Mouse (Mus musculus) stomach, embryonic 14.5 days (tissue): ENCODE data around the gene Klhl23. TPM values are rescaled to one million over a fixed set of nuclear protein-coding genes. Genes with fewer than 3 reads are reported as not detected.

Source experiments
- ATAC-seq: fragments of 200-750 bp; cut with Nextera tagmentation; 2 replicates; pipeline ENCODE4 v1.8.0; 2017; ENCODE audit warnings: low read depth, moderate TSS enrichment; ENCODE audit not compliant: insufficient number of reproducible peaks, insufficient read depth, low FRiP score
- H3K27ac ChIP-seq: fragments of 300-500 bp; sonication (generic); 2 replicates; pipeline ENCODE4 v1.5.1; 2014; ENCODE audit warnings: mild to moderate bottlenecking, low read length, moderate library complexity, mixed read lengths
- H3K27me3 ChIP-seq: fragments of 300-500 bp; sonication (generic); 2 replicates; pipeline ENCODE4 v1.6.1; 2014; ENCODE audit warnings: low read length, control low read depth, mixed read lengths; ENCODE audit not compliant: control insufficient read depth, insufficient read depth
- H3K36me3 ChIP-seq: fragments of 300-500 bp; sonication (generic); 2 replicates; pipeline ENCODE4 v1.6.1; 2014; ENCODE audit warnings: mild to moderate bottlenecking, control low read depth, low read length, moderate library complexity, mixed read lengths; ENCODE audit not compliant: control insufficient read depth, insufficient read depth
- H3K4me1 ChIP-seq: fragments of 300-500 bp; sonication (generic); 2 replicates; pipeline ENCODE4 v1.6.1; 2014; ENCODE audit warnings: low read length, control low read depth, mixed read lengths; ENCODE audit not compliant: control insufficient read depth, insufficient read depth
- H3K4me2 ChIP-seq: fragments of 300-500 bp; sonication (generic); replicated peaks from 2 replicates; pipeline ENCODE4 v1.6.1; 2014; ENCODE audit warnings: low read depth, low read length, control low read depth
- H3K4me3 ChIP-seq: fragments of 300-500 bp; sonication (generic); 2 replicates; pipeline ENCODE4 v1.5.1; 2014; ENCODE audit warnings: low read depth, low read length, control low read depth
- H3K9ac ChIP-seq: fragments of 300-500 bp; sonication (generic); replicated peaks from 2 replicates; pipeline ENCODE4 v1.6.1; 2014; ENCODE audit warnings: low read depth, mild to moderate bottlenecking, control low read depth, low read length, moderate library complexity, mixed read lengths
- H3K9me3 ChIP-seq: fragments of 300-500 bp; sonication (generic); 2 replicates; pipeline ENCODE4 v1.6.1; 2016; ENCODE audit warnings: low read depth, low read length, control low read depth; ENCODE audit not compliant: control insufficient read depth
- WGBS: fragments of 180-500 bp; shearing (Covaris S2); extraction: QIAGEN DNeasy Blood & Tissue Kit; methylation state at CpG from one replicate; pipeline ENCODE4 v1.1.7; 2014; 5-methylcytosine and 5-hydroxymethylcytosine counted together
- polyA plus RNA-seq: library from polyadenylated mRNA; unstranded; fragments of >200 nt; fragmentation: Nextera tagmentation; extraction: Ambion mirVana; gene quantifications from 2 replicates; pipeline ENCODE4 v1.2.1, GENCODE M21; 2014

Klhl23 gene
- polyA plus RNA-seq, 1 experiment from 2014 or later: 42.8 TPM

DNA sequence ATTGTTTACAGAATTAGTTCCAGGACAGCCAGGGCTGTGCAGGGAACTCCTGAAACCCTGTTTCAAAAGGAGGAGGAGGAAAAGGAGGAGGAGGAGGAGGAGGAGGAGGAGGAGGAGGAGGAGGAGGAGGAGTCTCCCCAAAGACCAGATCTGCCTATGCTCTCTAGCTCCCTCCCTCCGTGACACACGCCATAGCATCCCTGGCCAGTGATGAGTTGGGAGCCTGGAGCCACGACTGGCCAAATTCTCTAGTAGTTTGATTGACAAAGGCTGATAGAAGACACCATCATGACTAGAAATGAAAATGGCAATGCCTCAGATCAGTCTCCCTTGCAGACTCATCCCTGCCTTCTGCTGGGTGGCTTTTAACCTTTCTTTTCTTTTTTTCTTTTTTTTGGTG lies 16.3 kb downstream of the Klhl23 start:
- Histone ChIP-seq H3K4me3 (no peak overlapping the region), H3K4me2 (no peak overlapping the region), H3K27ac (no peak overlapping the region), H3K9ac (no peak overlapping the region), H3K36me3 (peaks cover 23% of the 10 kb centered on the region), H3K4me1 (no peaks in the 10 kb centered on the region), H3K9me3 (no peaks in the 10 kb centered on the region), H3K27me3 (no peaks in the 10 kb centered on the region)
- 47% methylated on average over 3 of the region's 3 CpGs for WGBS
- ATAC-seq: no peak

DNA sequence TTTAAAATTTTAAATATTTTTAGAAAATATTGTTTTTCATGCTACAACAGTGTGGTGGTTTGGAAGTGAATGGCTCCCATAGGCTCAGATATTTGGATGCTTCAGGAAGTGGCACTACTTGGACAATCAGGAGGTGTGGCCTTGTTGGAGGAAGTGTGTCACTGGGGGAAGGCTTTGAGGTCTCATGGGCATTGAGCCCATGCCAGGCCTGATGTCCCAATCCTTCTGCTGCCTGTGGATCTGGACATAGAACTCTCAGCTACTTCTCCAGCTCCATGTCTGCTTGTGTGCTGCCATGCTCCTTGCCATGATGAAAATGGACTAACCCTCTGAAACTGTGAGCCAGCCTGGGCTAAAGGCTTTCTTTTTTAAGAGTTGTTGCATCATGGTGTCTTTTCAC lies 17.0 kb downstream of the Klhl23 start:
- no peak for ATAC-seq
- H3K36me3 ChIP-seq: peaks cover 17% of the 10 kb centered on the region
- no peak overlapping the region for H3K4me2 ChIP-seq

DNA sequence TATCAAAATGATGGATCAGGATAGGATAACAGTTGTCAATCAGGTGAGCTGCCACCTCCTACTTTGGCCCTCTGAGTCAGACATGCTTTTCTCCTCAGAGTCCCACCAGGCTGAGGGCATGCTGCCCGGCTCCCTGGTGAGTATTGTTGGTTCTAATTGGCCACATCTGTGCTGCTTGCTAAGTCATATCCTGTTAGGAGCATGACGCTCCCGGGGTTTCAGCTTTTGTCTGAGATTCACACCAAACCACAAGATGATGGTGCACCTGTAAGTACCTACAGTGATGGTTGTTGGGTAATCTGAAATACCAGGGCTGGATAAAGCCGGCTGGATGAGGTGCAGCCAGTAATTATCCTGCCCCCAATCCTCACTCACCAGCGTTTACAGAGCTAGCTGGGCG lies 18.5 kb downstream of the Klhl23 start:
- H3K4me3 ChIP-seq: no peak overlapping the region
- H3K4me2 ChIP-seq: no peak overlapping the region
- peaks cover 9% of the 10 kb centered on the region for H3K36me3 ChIP-seq
- H3K4me1 ChIP-seq: no peaks in the 10 kb centered on the region
- 37% methylated on average over 6 of the region's 6 CpGs for WGBS
- no peaks in the 10 kb centered on the region for H3K27me3 ChIP-seq
- H3K9ac ChIP-seq: no peak overlapping the region
- H3K9me3 ChIP-seq: no peaks in the 10 kb centered on the region
- no peak overlapping the region for H3K27ac ChIP-seq
- no peak for ATAC-seq

More for the DNA sequence above, 17.0 kb downstream of the Klhl23 start:
- Histone ChIP-seq H3K27me3 (no peaks in the 10 kb centered on the region), H3K9me3 (no peaks in the 10 kb centered on the region), H3K4me3 (no peak overlapping the region), H3K27ac (no peak overlapping the region), H3K9ac (no peak overlapping the region), H3K4me1 (no peaks in the 10 kb centered on the region)

DNA sequence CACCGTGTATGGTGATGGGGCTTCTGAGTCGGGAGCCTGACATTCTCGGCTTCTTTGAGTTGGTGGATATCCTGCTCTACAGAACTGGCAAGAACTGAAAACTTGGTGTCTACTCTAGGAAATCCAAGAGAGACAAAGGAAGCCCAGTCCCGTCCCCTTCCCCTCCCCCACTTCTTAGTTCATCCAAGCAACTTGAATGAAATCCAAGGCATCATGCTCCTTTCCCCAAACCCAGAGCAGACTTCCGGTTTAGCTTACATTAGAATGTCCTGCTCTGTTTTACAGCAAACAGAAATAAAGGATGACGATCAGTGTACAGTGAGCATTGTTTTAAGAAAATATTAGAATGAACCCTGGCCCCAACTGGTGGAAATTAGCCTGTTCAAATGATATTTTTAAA lies 27.5 kb downstream of the Klhl23 start:
- Histone ChIP-seq H3K27ac (no peak overlapping the region), H3K9me3 (no peaks in the 10 kb centered on the region), H3K4me2 (no peak overlapping the region), H3K4me3 (no peak overlapping the region), H3K4me1 (no peaks in the 10 kb centered on the region), H3K9ac (no peak overlapping the region), H3K27me3 (no peaks in the 10 kb centered on the region), H3K36me3 (no peaks in the 10 kb centered on the region)
- WGBS: 63% methylated on average over 6 of the region's 6 CpGs
- ATAC-seq: no peak

DNA sequence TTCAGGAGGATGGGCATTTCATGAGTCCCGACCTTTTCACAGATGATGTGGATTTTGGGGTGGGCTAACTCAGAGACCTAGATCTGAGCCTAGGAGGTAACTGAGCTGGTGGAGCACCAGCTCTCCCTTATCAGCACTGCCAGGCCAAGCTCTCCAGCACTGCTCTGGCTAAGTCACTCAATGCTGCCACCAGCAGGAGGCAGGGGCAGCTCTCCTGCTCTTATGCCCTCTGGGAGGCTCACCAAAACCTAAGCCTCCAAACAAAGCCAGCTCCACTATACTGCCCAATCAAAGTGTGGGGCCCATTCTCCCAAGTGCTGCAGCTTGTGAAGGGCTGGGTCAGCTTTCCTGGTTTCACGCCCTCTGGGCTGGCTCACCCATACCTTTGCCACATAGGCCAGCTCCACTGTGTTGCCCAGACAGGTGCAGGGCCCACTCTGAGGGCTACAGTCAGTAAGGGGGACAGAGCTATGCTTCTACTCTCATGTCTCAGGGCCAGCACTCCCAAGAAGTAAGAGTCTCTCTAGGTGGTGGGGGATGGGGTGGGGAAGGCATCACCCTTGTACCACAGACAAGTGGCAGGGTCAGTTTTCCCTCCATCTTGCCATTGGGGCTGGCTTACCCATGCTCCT lies 29.8 kb downstream of the Klhl23 start:
- Histone ChIP-seq H3K4me2 (no peak overlapping the region), H3K9me3 (no peaks in the 10 kb centered on the region), H3K27me3 (no peaks in the 10 kb centered on the region), H3K27ac (no peak overlapping the region), H3K4me1 (no peaks in the 10 kb centered on the region), H3K36me3 (no peaks in the 10 kb centered on the region), H3K9ac (no peak overlapping the region), H3K4me3 (no peak overlapping the region)
- ATAC-seq: no peak; the same call in 1 of the 2 replicates
- whole genome bisulfite sequencing: 51% methylated on average over 2 of the region's 2 CpGs

DNA sequence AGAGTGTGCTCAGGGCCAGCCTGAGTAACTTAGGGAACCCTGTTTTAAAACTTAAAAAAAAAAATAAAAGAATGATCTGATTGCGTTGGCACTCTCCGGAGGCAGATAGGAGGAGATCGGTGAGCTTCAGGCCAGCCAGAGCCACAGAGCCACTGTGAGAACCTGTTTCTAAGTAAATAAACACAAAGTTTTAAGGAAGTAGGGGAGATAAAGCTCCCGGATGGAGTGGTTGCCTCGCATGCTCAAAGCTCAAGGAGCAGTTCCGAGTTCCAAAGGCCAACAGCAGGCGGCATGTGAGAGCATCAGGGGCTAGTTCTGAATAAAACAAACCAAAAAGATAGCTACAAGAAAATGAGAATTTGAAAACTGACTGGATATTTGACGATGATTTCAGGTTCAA lies 34.6 kb downstream of the Klhl23 start:
- ATAC-seq: peak; percentile 66
- H3K4me2 ChIP-seq: no peak overlapping the region

DNA sequence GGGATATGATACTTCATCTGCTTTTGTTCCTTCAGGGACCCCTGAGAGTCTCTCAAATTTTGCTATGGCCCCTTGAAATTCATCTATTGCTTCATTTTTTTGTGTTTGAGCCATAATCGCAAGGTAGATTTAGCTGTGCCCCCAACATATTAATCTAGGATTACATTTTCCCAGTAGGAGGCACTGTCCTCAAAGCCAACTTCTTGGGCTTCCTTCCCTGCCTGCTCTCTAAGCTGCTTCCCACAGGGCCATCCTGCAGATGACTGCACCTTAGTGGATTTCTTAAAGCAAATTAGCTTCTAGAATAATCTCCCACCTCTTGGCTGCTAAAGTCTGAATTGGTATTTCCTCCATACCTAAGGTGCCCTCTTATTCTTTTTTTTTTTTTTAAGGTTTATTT lies 36.1 kb downstream of the Klhl23 start:
- Histone ChIP-seq H3K4me2 (no peak overlapping the region), H3K27me3 (no peaks in the 10 kb centered on the region), H3K9me3 (no peaks in the 10 kb centered on the region), H3K4me1 (no peaks in the 10 kb centered on the region), H3K27ac (no peak overlapping the region), H3K9ac (no peak overlapping the region), H3K36me3 (no peaks in the 10 kb centered on the region), H3K4me3 (no peak overlapping the region)
- no peak for ATAC-seq
- 78% methylated on average over 1 of the region's 1 CpGs for WGBS

More for the DNA sequence above, 34.6 kb downstream of the Klhl23 start:
- no peaks in the 10 kb centered on the region for H3K36me3 ChIP-seq
- no peaks in the 10 kb centered on the region for H3K9me3 ChIP-seq
- no peak overlapping the region for H3K9ac ChIP-seq
- no peaks in the 10 kb centered on the region for H3K4me1 ChIP-seq
- WGBS: 33% methylated on average over 8 of the region's 8 CpGs
- no peaks in the 10 kb centered on the region for H3K27me3 ChIP-seq
- H3K27ac ChIP-seq: no peak overlapping the region
- no peak overlapping the region for H3K4me3 ChIP-seq

DNA sequence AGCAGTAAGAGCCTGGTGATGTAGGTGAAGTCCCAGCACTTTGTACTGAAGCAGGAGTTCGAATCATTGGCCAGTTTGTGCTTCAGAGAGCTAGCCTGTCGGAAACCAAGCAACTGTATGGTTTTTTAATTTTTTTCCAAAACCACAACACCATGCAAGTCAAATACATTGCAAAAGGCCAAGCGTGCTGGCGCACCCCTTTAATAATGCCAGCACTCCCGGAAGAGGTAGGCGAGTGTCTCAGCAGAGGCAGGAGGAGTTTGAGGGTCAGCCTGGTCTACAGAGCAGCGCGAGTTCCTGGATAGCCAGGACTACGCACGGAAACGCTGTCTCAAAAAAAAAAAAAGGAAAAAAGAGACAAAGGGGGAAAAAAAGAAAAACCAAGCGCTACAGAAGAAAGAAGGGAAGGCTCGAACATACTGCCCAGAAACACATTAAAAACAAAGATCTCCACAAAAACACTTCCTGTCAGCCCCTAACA lies 39.3 kb downstream of the Klhl23 start:
- Histone ChIP-seq H3K4me3 (peak overlapping the region; percentile 69), H3K27ac (peak overlapping the region; percentile 86), H3K4me2 (peak overlapping the region; percentile 57), H3K9me3 (no peaks in the 10 kb centered on the region), H3K4me1 (no peaks in the 10 kb centered on the region), H3K9ac (peak overlapping the region; percentile 95; the same call in 1 of the 2 replicates), H3K27me3 (no peaks in the 10 kb centered on the region), H3K36me3 (peaks cover 5% of the 10 kb centered on the region; the same call in 1 of the 2 replicates)
- 0 out of 2 replicates have a peak, but pooled peaks have one; percentile 12 for ATAC-seq
- 12% methylated on average over 12 of the region's 13 CpGs for WGBS
